Mouse (Mus musculus) intestine, embryonic 16.5 days (tissue): ENCODE data around the gene Hnrnpr. TPM values are rescaled to one million over a fixed set of nuclear protein-coding genes. Genes with fewer than 3 reads are reported as not detected.

Source experiments
- ATAC-seq: fragments of 200-750 bp; cut with Nextera tagmentation; 2 replicates; pipeline ENCODE4 v1.8.0; 2017; ENCODE audit warnings: moderate TSS enrichment, moderate library complexity
- H3K27ac ChIP-seq: fragments of 300-500 bp; sonication (generic); 2 replicates; pipeline ENCODE4 v1.5.1; 2014; ENCODE audit warnings: mild to moderate bottlenecking, low read length
- H3K27me3 ChIP-seq: fragments of 300-500 bp; sonication (generic); replicated peaks from 2 replicates; pipeline ENCODE4 v1.6.1; 2014; ENCODE audit warnings: low read length, control low read depth, mixed read lengths; ENCODE audit not compliant: control insufficient read depth, insufficient read depth
- H3K36me3 ChIP-seq: fragments of 300-500 bp; sonication (generic); 2 replicates; pipeline ENCODE4 v1.6.1; 2014; ENCODE audit warnings: low read length, control low read depth; ENCODE audit not compliant: control insufficient read depth, insufficient read depth
- H3K4me1 ChIP-seq: fragments of 300-500 bp; sonication (generic); 2 replicates; pipeline ENCODE4 v1.6.1; 2014; ENCODE audit warnings: low read length, control low read depth, mixed read lengths; ENCODE audit not compliant: control insufficient read depth, insufficient read depth
- H3K4me2 ChIP-seq: fragments of 300-500 bp; sonication (generic); 2 replicates; pipeline ENCODE4 v1.6.1; 2014; ENCODE audit warnings: low read depth, low read length, control low read depth
- H3K4me3 ChIP-seq: fragments of 300-500 bp; sonication (generic); 2 replicates; pipeline ENCODE4 v1.5.1; 2014; ENCODE audit warnings: mild to moderate bottlenecking, low read length
- H3K9ac ChIP-seq: fragments of 300-500 bp; sonication (generic); 2 replicates; pipeline ENCODE4 v1.6.1; 2014; ENCODE audit warnings: low read depth, low read length
- H3K9me3 ChIP-seq: fragments of 300-500 bp; sonication (generic); 2 replicates; pipeline ENCODE4 v1.6.1; 2016; ENCODE audit warnings: low read length, control low read depth; ENCODE audit not compliant: control insufficient read depth
- WGBS: fragments of 180-500 bp; shearing (Covaris S2); extraction: QIAGEN DNeasy Blood & Tissue Kit; methylation state at CpG from one replicate; pipeline ENCODE4 v1.1.7; 2014; 5-methylcytosine and 5-hydroxymethylcytosine counted together
- polyA plus RNA-seq: library from polyadenylated mRNA; unstranded; fragments of >200 nt; fragmentation: Nextera tagmentation; extraction: Ambion mirVana; gene quantifications from 2 replicates; pipeline ENCODE4 v1.2.1, GENCODE M21; 2015

Hnrnpr gene
- polyA plus RNA-seq, 1 experiment from 2014 or later: 106 TPM

DNA sequence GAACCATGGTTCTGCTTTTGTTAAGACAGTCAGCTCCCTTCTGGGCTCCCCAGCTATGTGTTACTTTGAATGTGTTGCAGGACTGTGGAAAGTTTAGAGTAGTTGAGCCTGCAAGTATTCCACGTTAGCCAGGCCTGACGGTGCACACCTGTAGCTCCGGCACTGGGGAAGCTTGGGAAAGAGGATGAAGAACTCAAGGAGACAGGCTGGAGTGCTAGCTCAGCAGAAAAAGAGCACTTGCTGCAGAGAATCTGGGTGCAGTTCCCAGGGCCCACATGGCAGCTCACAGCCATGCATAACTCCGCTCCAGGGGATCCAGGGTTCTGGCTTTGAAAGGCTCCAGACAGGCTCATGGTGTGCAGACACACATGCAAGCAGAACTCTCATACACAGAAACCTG, 46.7 kb downstream of the Hnrnpr start:
- no peaks in the 10 kb centered on the region; the same call in 1 of the 2 replicates for H3K36me3 ChIP-seq
- no peak for ATAC-seq

DNA sequence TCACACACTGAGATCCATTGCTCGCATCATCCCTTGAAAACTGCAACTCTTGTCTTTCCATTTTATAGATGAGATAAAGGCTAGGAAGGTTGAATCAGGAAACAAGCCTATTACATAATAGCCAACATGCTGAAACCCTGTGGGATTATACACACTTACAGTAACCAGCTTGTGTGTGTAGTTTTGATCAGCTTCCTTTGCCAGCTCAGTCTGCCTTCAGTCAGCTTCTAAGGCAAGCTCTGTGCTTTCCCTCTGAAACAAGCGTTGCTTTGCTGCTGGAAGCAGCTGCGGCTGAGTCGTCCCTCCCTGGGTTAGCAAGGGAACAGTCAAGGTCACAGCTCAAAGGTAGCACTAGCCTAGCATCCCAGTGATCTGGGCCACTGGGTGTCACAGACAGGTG, 57.1 kb downstream of the Hnrnpr start:
- WGBS: 53% methylated on average over 4 of the region's 4 CpGs
- Histone ChIP-seq H3K4me3 (no peak overlapping the region), H3K9me3 (no peaks in the 10 kb centered on the region), H3K27ac (no peak overlapping the region), H3K4me2 (no peak overlapping the region), H3K36me3 (no peaks in the 10 kb centered on the region), H3K4me1 (no peaks in the 10 kb centered on the region), H3K9ac (no peak overlapping the region), H3K27me3 (no peaks in the 10 kb centered on the region)
- no peak for ATAC-seq

More for the DNA sequence above, 46.7 kb downstream of the Hnrnpr start:
- H3K4me2 ChIP-seq: no peak overlapping the region
- no peaks in the 10 kb centered on the region for H3K27me3 ChIP-seq
- 79% methylated on average over 4 of the region's 4 CpGs for WGBS
- no peaks in the 10 kb centered on the region for H3K9me3 ChIP-seq
- no peaks in the 10 kb centered on the region for H3K4me1 ChIP-seq
- no peak overlapping the region for H3K9ac ChIP-seq
- H3K4me3 ChIP-seq: no peak overlapping the region
- H3K27ac ChIP-seq: no peak overlapping the region

GRCm38 (mm10) chr4:136369727-136370126, 59.0 kb downstream of the Hnrnpr start:
- 2% methylated on average over 3 of the region's 3 CpGs for WGBS
- H3K4me2 ChIP-seq: no peak overlapping the region

GRCm38 (mm10) chr4:136373494-136374181, 62.9 kb downstream of the Hnrnpr start:
- Histone ChIP-seq H3K4me3 (no peak overlapping the region), H3K36me3 (no peaks in the 10 kb centered on the region), H3K4me2 (no peak overlapping the region), H3K27me3 (no peaks in the 10 kb centered on the region), H3K4me1 (no peaks in the 10 kb centered on the region), H3K9ac (no peak overlapping the region), H3K9me3 (no peaks in the 10 kb centered on the region), H3K27ac (no peak overlapping the region)
- WGBS: 44% methylated on average over 14 of the region's 14 CpGs
- no peak for ATAC-seq

More at GRCm38 (mm10) chr4:136369727-136370126, 59.0 kb downstream of the Hnrnpr start:
- Histone ChIP-seq H3K9me3 (no peaks in the 10 kb centered on the region), H3K27me3 (no peaks in the 10 kb centered on the region), H3K4me1 (no peaks in the 10 kb centered on the region), H3K4me3 (no peak overlapping the region), H3K36me3 (no peaks in the 10 kb centered on the region), H3K27ac (no peak overlapping the region), H3K9ac (no peak overlapping the region)
- no peak for ATAC-seq

GRCm38 (mm10) chr4:136377001-136377400, 66.3 kb downstream of the Hnrnpr start:
- Histone ChIP-seq H3K4me2 (no peak overlapping the region), H3K4me1 (no peaks in the 10 kb centered on the region), H3K27me3 (no peaks in the 10 kb centered on the region), H3K4me3 (no peak overlapping the region), H3K9me3 (no peaks in the 10 kb centered on the region), H3K9ac (no peak overlapping the region), H3K36me3 (no peaks in the 10 kb centered on the region), H3K27ac (no peak overlapping the region)
- ATAC-seq: no peak
- 89% methylated on average over 5 of the region's 5 CpGs for WGBS

DNA sequence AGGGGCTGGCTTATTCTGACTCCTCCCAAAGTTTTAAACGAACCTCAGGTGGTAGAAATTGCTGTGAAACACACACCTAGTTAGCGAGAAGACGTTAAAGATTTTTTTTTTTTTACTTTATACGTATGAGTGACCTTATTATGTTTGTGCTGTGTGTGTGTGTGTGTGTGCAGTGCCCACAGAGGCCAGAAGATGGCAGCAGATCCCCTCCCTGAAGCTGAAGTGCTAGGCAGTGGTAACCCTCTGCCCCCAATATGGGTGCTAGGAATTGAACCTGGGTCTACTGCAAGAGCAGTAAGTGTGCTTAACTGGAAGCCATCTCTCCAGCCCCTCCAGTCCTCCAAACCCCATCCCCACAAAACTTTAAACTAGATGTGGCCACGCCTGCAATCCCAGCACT, 72.3 kb downstream of the Hnrnpr start:
- 86% methylated on average over 5 of the region's 5 CpGs for WGBS
- ATAC-seq: no peak
- Histone ChIP-seq H3K9me3 (no peaks in the 10 kb centered on the region), H3K27ac (no peak overlapping the region), H3K36me3 (no peaks in the 10 kb centered on the region), H3K4me2 (no peak overlapping the region), H3K9ac (no peak overlapping the region), H3K4me3 (no peak overlapping the region), H3K27me3 (no peaks in the 10 kb centered on the region), H3K4me1 (no peaks in the 10 kb centered on the region)

DNA sequence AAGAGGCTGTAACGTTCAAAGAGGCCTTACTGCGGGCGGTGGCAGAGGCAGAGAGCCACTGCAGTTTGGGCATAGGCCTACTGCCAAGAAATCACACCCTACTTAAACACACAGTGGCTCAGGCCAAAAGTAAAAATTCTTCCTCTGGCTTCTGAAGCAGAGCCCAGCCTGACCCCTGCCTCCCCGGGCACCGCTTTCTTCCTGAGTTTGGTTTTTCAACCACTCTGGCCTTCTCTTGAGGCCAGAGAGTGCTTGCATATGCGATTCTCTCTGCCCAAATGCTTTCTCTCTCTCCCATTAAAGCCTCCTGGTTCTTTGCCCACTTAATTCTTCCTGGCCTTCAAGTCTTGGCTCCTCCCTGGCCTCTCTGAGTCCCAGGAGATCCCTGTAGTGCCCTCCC, 73.1 kb downstream of the Hnrnpr start:
- WGBS: 84% methylated on average over 6 of the region's 6 CpGs

DNA sequence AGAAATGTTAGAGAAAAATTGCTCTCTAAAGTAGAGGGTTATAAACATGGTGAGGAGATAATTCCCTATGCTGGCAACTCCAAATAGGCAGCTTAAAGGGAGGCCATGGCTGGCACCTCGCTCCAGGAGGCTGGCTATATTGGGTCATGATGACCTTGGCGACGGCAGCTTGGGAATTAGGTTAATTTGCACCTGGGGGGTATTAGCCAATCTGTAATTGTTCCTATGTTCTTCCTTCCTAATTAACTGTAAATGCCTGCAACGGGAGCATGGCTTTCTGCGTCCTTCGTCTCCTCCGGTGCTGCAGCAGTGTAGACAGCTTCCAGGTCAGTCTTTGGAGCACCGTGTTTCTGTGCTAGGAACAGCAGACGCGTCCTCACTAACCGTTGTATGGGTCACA, 76.5 kb downstream of the Hnrnpr start:
- ATAC-seq: no peak

More for the DNA sequence above, 73.1 kb downstream of the Hnrnpr start:
- Histone ChIP-seq H3K36me3 (no peaks in the 10 kb centered on the region), H3K4me2 (no peak overlapping the region), H3K27me3 (no peaks in the 10 kb centered on the region), H3K9ac (no peak overlapping the region), H3K9me3 (no peaks in the 10 kb centered on the region), H3K27ac (no peak overlapping the region), H3K4me3 (no peak overlapping the region), H3K4me1 (no peaks in the 10 kb centered on the region)
- ATAC-seq: no peak

DNA sequence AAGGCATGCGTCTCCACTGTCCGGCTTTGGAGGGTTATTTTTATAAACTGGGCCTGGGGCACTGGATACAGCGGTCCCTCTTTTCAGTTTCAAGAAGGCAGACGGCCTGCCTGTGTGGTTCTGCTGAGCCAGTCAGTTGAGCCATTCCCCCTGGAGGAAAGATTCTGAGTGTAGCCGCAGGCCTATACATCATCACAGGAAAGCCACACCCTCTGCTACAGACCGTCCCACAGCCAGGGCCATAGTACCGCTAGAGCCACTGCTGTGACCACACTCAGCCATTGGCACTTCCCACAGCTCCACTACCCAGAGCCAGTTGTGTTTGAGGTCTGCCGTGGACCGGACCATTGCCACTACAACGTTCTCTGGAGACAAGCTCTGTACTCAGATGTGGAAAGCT, 91.1 kb downstream of the Hnrnpr start:
- ATAC-seq: no peak
- H3K4me1 ChIP-seq: no peaks in the 10 kb centered on the region
- no peak overlapping the region for H3K4me3 ChIP-seq
- no peak overlapping the region for H3K4me2 ChIP-seq
- no peaks in the 10 kb centered on the region for H3K36me3 ChIP-seq
- no peaks in the 10 kb centered on the region for H3K9me3 ChIP-seq
- no peak overlapping the region for H3K27ac ChIP-seq
- WGBS: 81% methylated on average over 10 of the region's 10 CpGs
- no peak overlapping the region for H3K9ac ChIP-seq
- no peaks in the 10 kb centered on the region for H3K27me3 ChIP-seq

More for the DNA sequence above, 76.5 kb downstream of the Hnrnpr start:
- no peaks in the 10 kb centered on the region for H3K36me3 ChIP-seq
- no peak overlapping the region for H3K9ac ChIP-seq
- no peaks in the 10 kb centered on the region for H3K4me1 ChIP-seq
- H3K4me2 ChIP-seq: no peak overlapping the region
- no peaks in the 10 kb centered on the region for H3K9me3 ChIP-seq
- H3K27me3 ChIP-seq: no peaks in the 10 kb centered on the region
- H3K4me3 ChIP-seq: no peak overlapping the region
- WGBS: 56% methylated on average over 11 of the region's 11 CpGs
- no peak overlapping the region for H3K27ac ChIP-seq

- Histone ChIP-seq H3K4me2 (no peak overlapping the region), H3K36me3 (no peaks in the 10 kb centered on the region), H3K4me3 (no peak overlapping the region), H3K4me1 (no peaks in the 10 kb centered on the region), H3K27me3 (no peaks in the 10 kb centered on the region), H3K9ac (no peak overlapping the region), H3K27ac (no peak overlapping the region), H3K9me3 (no peaks in the 10 kb centered on the region)
- peak; percentile 62 for ATAC-seq
- 51% methylated on average over 11 of the region's 11 CpGs for WGBS
These were observed 97.1 kb downstream of the Hnrnpr start for GRCm38 (mm10) chr4:136407831-136408230.
